Mouse (Mus musculus): ENCODE measurements around the gene Mkrn3. TPM values are rescaled to one million over a fixed set of nuclear protein-coding genes. Genes with fewer than 3 reads are reported as not detected.
A peak's percentile ranks its signal among the peaks of the same experiment; 100 is the strongest.

Mkrn3 gene
- 1.3 TPM for polyA plus RNA-seq (2012; fragmentation: generic; extraction: Trizol)

- no peaks in the 10 kb centered on the region for H3K36me3 ChIP-seq (ENCODE audit: control insufficient read depth, insufficient read depth)
- peak within 1 kb of the TSS; percentile 80 for H3K4me2 ChIP-seq (ENCODE audit: low read depth)
- H3ac ChIP-seq (ENCODE audit: control insufficient read depth, insufficient read length) = peak within 1 kb of the TSS; percentile 6
- peak within 1 kb of the TSS; percentile 57 for H3K4me3 ChIP-seq
- TF ChIP-seq POLR2A (IDR thresholded peaks at IDR 0.05; ENCODE audit: insufficient read length, low read depth) (peak; percentile 42), MYOD1 (IDR thresholded peaks at IDR 0.05; ENCODE audit: control insufficient read depth in 1 of 3, insufficient read length in 2 of 3, low read depth in 2 of 3) (no peak)
- no peaks in the 10 kb centered on the region for H3K79me2 ChIP-seq (ENCODE audit: control insufficient read depth, insufficient read depth)
- H3K27me3 ChIP-seq (ENCODE audit: control insufficient read depth, insufficient read depth, insufficient read length) = no peaks in the 10 kb centered on the region
Observed at GRCm38 (mm10) chr7:62419493-62420360, at the start of gene Mkrn3. Gene Mkrn3, minus strand, starts transcription at chr7:62420139.

- Histone ChIP-seq H3ac (ENCODE audit: control insufficient read depth, insufficient read length) (peak within 1 kb of the TSS; percentile 83), H3K27me3 (ENCODE audit: control insufficient read depth, insufficient read depth, insufficient read length) (no peaks in the 10 kb centered on the region), H3K4me2 (ENCODE audit: low read depth) (peak within 1 kb of the TSS; percentile 87), H3K4me3 (peak within 1 kb of the TSS; percentile 32), H3K36me3 (ENCODE audit: control insufficient read depth, insufficient read depth) (no peaks in the 10 kb centered on the region), H3K79me2 (ENCODE audit: control insufficient read depth, insufficient read depth) (no peaks in the 10 kb centered on the region)
- TF ChIP-seq POLR2A (IDR thresholded peaks at IDR 0.05; ENCODE audit: insufficient read length, low read depth) (no peak), MYOG (IDR thresholded peaks at IDR 0.05; ENCODE audit: control insufficient read depth in 1 of 3, insufficient read depth in 1 of 3, insufficient read length in 2 of 3, low read depth in 2 of 3) (no peak), MAX (IDR thresholded peaks at IDR 0.05; ENCODE audit: low read depth) (no peak), E2F4 (IDR thresholded peaks at IDR 0.05; ENCODE audit: insufficient read depth) (no peak), USF1 (IDR thresholded peaks at IDR 0.05; ENCODE audit: low read depth) (no peak), TCF3 (IDR thresholded peaks at IDR 0.05; ENCODE audit: insufficient read length, low read depth) (no peak), MYOD1 (IDR thresholded peaks at IDR 0.05; ENCODE audit: control insufficient read depth in 1 of 3, insufficient read length in 2 of 3, low read depth in 2 of 3) (no peak)
Observed at GRCm38 (mm10) chr7:62463878-62464755, 44.2 kb upstream of the Mkrn3 start, which contains the start of gene Peg12. Gene Peg12, minus strand, starts transcription at chr7:62464510.

GRCm38 (mm10) chr7:62463007-62463877 is 43.3 kb upstream of the Mkrn3 start:
- Histone ChIP-seq H3ac (ENCODE audit: control insufficient read depth, insufficient read length) (peak overlapping the region; percentile 83), H3K4me3 (peak overlapping the region; percentile 32), H3K27me3 (ENCODE audit: control insufficient read depth, insufficient read depth, insufficient read length) (no peaks in the 10 kb centered on the region), H3K79me2 (ENCODE audit: control insufficient read depth, insufficient read depth) (no peaks in the 10 kb centered on the region), H3K36me3 (ENCODE audit: control insufficient read depth, insufficient read depth) (no peaks in the 10 kb centered on the region), H3K4me2 (ENCODE audit: low read depth) (peak overlapping the region; percentile 87)
- peak; percentile 75 for TF ChIP-seq USF1 (IDR thresholded peaks at IDR 0.05; ENCODE audit: low read depth)
- TF ChIP-seq MYOD1 (IDR thresholded peaks at IDR 0.05; ENCODE audit: control insufficient read depth in 1 of 3, insufficient read length in 2 of 3, low read depth in 2 of 3) = no peak
- TF ChIP-seq E2F4 (IDR thresholded peaks at IDR 0.05; ENCODE audit: insufficient read depth) = no peak

GRCm38 (mm10) chr7:62462229-62463006 is 42.5 kb upstream of the Mkrn3 start:
- TF ChIP-seq POLR2AphosphoS2 (IDR thresholded peaks at IDR 0.05; ENCODE audit: insufficient read length, low read depth) = no peak
- peak in 1 of 3 experiments; percentile 1 for TF ChIP-seq MYOD1 (IDR thresholded peaks at IDR 0.05; ENCODE audit: control insufficient read depth in 1 of 3, insufficient read length in 2 of 3, low read depth in 2 of 3)
- peak overlapping the region; percentile 32 for H3K4me3 ChIP-seq

GRCm38 (mm10) chr7:62452353-62452752 is 32.4 kb upstream of the Mkrn3 start:
- H3K4me2 ChIP-seq (ENCODE audit: low read depth) = no peak overlapping the region
- H3K36me3 ChIP-seq (ENCODE audit: control insufficient read depth, insufficient read depth) = no peaks in the 10 kb centered on the region
- no peaks in the 10 kb centered on the region for H3K27me3 ChIP-seq (ENCODE audit: control insufficient read depth, insufficient read depth, insufficient read length)

More at GRCm38 (mm10) chr7:62462229-62463006, 42.5 kb upstream of the Mkrn3 start:
- Histone ChIP-seq H3K36me3 (ENCODE audit: control insufficient read depth, insufficient read depth) (no peaks in the 10 kb centered on the region), H3K79me2 (ENCODE audit: control insufficient read depth, insufficient read depth) (no peaks in the 10 kb centered on the region), H3K4me2 (ENCODE audit: low read depth) (peak overlapping the region; percentile 87), H3ac (ENCODE audit: control insufficient read depth, insufficient read length) (no peak overlapping the region), H3K27me3 (ENCODE audit: control insufficient read depth, insufficient read depth, insufficient read length) (no peaks in the 10 kb centered on the region)

More at GRCm38 (mm10) chr7:62452353-62452752, 32.4 kb upstream of the Mkrn3 start:
- H3K4me3 ChIP-seq = no peak overlapping the region
- TF ChIP-seq SRF (IDR thresholded peaks at IDR 0.05; ENCODE audit: control insufficient read depth, insufficient read length, low read depth) = no peak
- TF ChIP-seq MAX (IDR thresholded peaks at IDR 0.05; ENCODE audit: low read depth) = no peak
- TF ChIP-seq MYOG (IDR thresholded peaks at IDR 0.05; ENCODE audit: control insufficient read depth in 1 of 3, insufficient read depth in 1 of 3, insufficient read length in 2 of 3, low read depth in 2 of 3) = no peak
- no peak for TF ChIP-seq TCF12 (IDR thresholded peaks at IDR 0.05; ENCODE audit: insufficient read depth, poor library complexity, severe bottlenecking)
- TF ChIP-seq USF1 (IDR thresholded peaks at IDR 0.05; ENCODE audit: low read depth) = no peak
- no peak for TF ChIP-seq CEBPB (IDR thresholded peaks at IDR 0.05; ENCODE audit: insufficient read depth, poor library complexity, severe bottlenecking)
- TF ChIP-seq TCF3 (IDR thresholded peaks at IDR 0.05; ENCODE audit: insufficient read length, low read depth) = no peak
- no peak for TF ChIP-seq POLR2A (IDR thresholded peaks at IDR 0.05; ENCODE audit: insufficient read length, low read depth)
- TF ChIP-seq E2F4 (IDR thresholded peaks at IDR 0.05; ENCODE audit: insufficient read depth) = no peak
- no peak for TF ChIP-seq REST (IDR thresholded peaks at IDR 0.05; ENCODE audit: insufficient read depth, insufficient read length)
- TF ChIP-seq POLR2AphosphoS2 (IDR thresholded peaks at IDR 0.05; ENCODE audit: insufficient read length, low read depth) = no peak
- TF ChIP-seq MYOD1 (IDR thresholded peaks at IDR 0.05; ENCODE audit: control insufficient read depth in 1 of 3, insufficient read length in 2 of 3, low read depth in 2 of 3) = no peak
- H3K79me2 ChIP-seq (ENCODE audit: control insufficient read depth, insufficient read depth) = no peaks in the 10 kb centered on the region
- H3ac ChIP-seq (ENCODE audit: control insufficient read depth, insufficient read length) = no peak overlapping the region

All from myocyte (in vitro differentiated cells).